In the genomic region with DNA sequence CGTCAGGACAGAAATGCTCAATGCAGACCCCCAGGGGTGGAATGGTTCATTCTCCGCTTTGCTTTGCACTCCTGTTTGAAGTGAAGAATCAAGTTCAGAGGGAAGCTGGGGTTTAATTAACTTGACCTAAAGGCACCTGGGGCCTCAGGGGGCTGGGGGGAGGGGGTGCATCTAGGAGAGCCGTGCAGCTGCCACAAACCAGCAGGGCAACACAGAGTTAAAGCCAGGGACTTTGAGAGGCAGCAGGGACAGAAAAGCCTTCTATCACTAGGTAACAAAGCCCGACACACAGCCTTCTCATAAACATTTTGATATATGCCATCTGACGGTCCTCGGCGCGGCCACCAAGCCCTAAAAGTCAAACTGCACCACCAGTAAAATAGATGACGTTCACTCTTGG, we compare ENCODE assay signal across 13 mouse cellular contexts.
DNase-seq lines count a peak whose midpoint lies in the region; ATAC-seq lines count a peak whose summit lies in the region.
"Had no signal": no experiment of that assay in that cellular context is flagged by ENCODE, and none has a peak within 500 bp of the region (broad histone marks: within the 10 kb centered on the region; RNA-seq: fewer than 3 reads in every experiment).

No protein-coding gene starts in this region.

- H3K27me3 ChIP-seq in midbrain, embryonic 11.5 days (ENCODE audit: control insufficient read depth, insufficient read depth, low read length) = no peaks in the 10 kb centered on the region
- no peaks in the 10 kb centered on the region for H3K27me3 ChIP-seq in midbrain, embryonic 15.5 days (replicated peaks)
- H3K27me3 ChIP-seq in limb, embryonic 12.5 days = no peaks in the 10 kb centered on the region
- H3K27me3 ChIP-seq in neural tube, embryonic 15.5 days (replicated peaks) = no peaks in the 10 kb centered on the region

- no peaks in the 10 kb centered on the region for H3K9me3 ChIP-seq in midbrain, embryonic 11.5 days (ENCODE audit: control insufficient read depth, low read length)
- H3K9me3 ChIP-seq in midbrain, embryonic 15.5 days = no peaks in the 10 kb centered on the region
- H3K9me3 ChIP-seq in limb, embryonic 12.5 days = no peaks in the 10 kb centered on the region
- no peaks in the 10 kb centered on the region for H3K9me3 ChIP-seq in neural tube, embryonic 15.5 days (replicated peaks)

- no peak overlapping the region for H3K4me2 ChIP-seq in midbrain, embryonic 11.5 days
- H3K4me2 ChIP-seq in midbrain, embryonic 15.5 days = no peak overlapping the region
- peak overlapping the region; percentile 29 for H3K4me2 ChIP-seq in limb, embryonic 12.5 days
- H3K4me2 ChIP-seq in neural tube, embryonic 15.5 days = no peak overlapping the region

- no peak overlapping the region for H3K9ac ChIP-seq in midbrain, embryonic 11.5 days (ENCODE audit: low read length)
- H3K9ac ChIP-seq in midbrain, embryonic 15.5 days = no peak overlapping the region
- peak overlapping the region; percentile 13; the same call in 1 of the 2 replicates for H3K9ac ChIP-seq in limb, embryonic 12.5 days (replicated peaks)
- H3K9ac ChIP-seq in neural tube, embryonic 15.5 days (replicated peaks) = no peak overlapping the region

- no peaks in the 10 kb centered on the region for H3K36me3 ChIP-seq in midbrain, embryonic 11.5 days (ENCODE audit: control insufficient read depth, insufficient read depth, low read length)
- H3K36me3 ChIP-seq in midbrain, embryonic 15.5 days (replicated peaks) = no peaks in the 10 kb centered on the region
- H3K36me3 ChIP-seq in limb, embryonic 12.5 days = no peaks in the 10 kb centered on the region
- no peaks in the 10 kb centered on the region for H3K36me3 ChIP-seq in neural tube, embryonic 15.5 days

- H3K4me3 ChIP-seq in midbrain, embryonic 11.5 days (ENCODE audit: low read depth, low read length) = no peak overlapping the region
- no peak overlapping the region for H3K4me3 ChIP-seq in midbrain, embryonic 15.5 days
- H3K4me3 ChIP-seq in limb, embryonic 12.5 days (replicated peaks) = no peak overlapping the region
- no peak overlapping the region for H3K4me3 ChIP-seq in neural tube, embryonic 15.5 days (replicated peaks)

- ATAC-seq in midbrain, embryonic 11.5 days (ENCODE audit: low FRiP score) = peak; percentile 50; the same call in 1 of the 2 replicates
- ATAC-seq in midbrain, embryonic 15.5 days (replicated peaks) = no peak
- ATAC-seq in limb, embryonic 12.5 days (ENCODE audit: insufficient number of reproducible peaks, insufficient read depth, low FRiP score, low TSS enrichment, low read depth) = no peak
- ATAC-seq in neural tube, embryonic 15.5 days (ENCODE audit: low FRiP score) = 0 out of 2 replicates have a peak, but pooled peaks have one; percentile 8
- ATAC-seq in activated CD4-positive, CD25-positive, alpha-beta regulatory T cell, adult 4 months = no peak

- H3K4me1 ChIP-seq in midbrain, embryonic 11.5 days (ENCODE audit: control insufficient read depth, insufficient read depth, low read length) = peaks cover 11% of the 10 kb centered on the region
- H3K4me1 ChIP-seq in midbrain, embryonic 15.5 days = peaks cover 15% of the 10 kb centered on the region
- H3K4me1 ChIP-seq in limb, embryonic 12.5 days (replicated peaks) = peaks cover 22% of the 10 kb centered on the region
- H3K4me1 ChIP-seq in neural tube, embryonic 15.5 days = peaks cover 20% of the 10 kb centered on the region

- DNase-seq in embryo, embryonic 11 days = peak; percentile 37
- DNase-seq in embryo, embryonic 9.5 days (ENCODE audit: extremely low spot score) = no peak
- DNase-seq in midbrain, embryonic 11.5 days (ENCODE audit: low spot score, missing footprints) = no peak
- DNase-seq in thymus, postnatal 4 days = no peak
- DNase-seq: adrenal gland, postnatal 36 days; gastrocnemius, postnatal 25 days; heart, postnatal 14 days; lung, postnatal 36 days; right cerebral cortex, postnatal 25 days had no signal

- 50% methylated on average over 9 of the region's 9 CpGs for WGBS in midbrain, embryonic 11.5 days
- 31% methylated on average over 9 of the region's 9 CpGs for WGBS in midbrain, embryonic 15.5 days
- WGBS in limb, embryonic 12.5 days = 13% methylated on average over 9 of the region's 9 CpGs
- 17% methylated on average over 9 of the region's 9 CpGs for WGBS in neural tube, embryonic 15.5 days

- peak overlapping the region; percentile 51 for H3K27ac ChIP-seq in midbrain, embryonic 11.5 days (ENCODE audit: low read depth, low read length)
- no peak overlapping the region for H3K27ac ChIP-seq in midbrain, embryonic 15.5 days
- H3K27ac ChIP-seq in limb, embryonic 12.5 days = peak overlapping the region; percentile 59
- 0 out of 2 replicates have a peak overlapping the region, but pooled peaks have one; percentile 39 for H3K27ac ChIP-seq in neural tube, embryonic 15.5 days (replicated peaks)

Comparison
In these comparisons a context has a peak if more than half of its experiments do, and no peak if none do; other contexts are left out.
1. ATAC-seq: peak in midbrain, embryonic 11.5 days (single experiment) and neural tube, embryonic 15.5 days (single experiment); none in midbrain, embryonic 15.5 days (single experiment), limb, embryonic 12.5 days (single experiment) and activated CD4-positive, CD25-positive, alpha-beta regulatory T cell, adult 4 months (single experiment).